Mouse (Mus musculus): ENCODE results near the gene Plekhg2. TPM values are rescaled to one million over a fixed set of nuclear protein-coding genes. Genes with fewer than 3 reads are reported as not detected.

Plekhg2 gene
- total RNA-seq, 2 experiments from 2014 or later, result 7.1 to 7.7 TPM

DNA sequence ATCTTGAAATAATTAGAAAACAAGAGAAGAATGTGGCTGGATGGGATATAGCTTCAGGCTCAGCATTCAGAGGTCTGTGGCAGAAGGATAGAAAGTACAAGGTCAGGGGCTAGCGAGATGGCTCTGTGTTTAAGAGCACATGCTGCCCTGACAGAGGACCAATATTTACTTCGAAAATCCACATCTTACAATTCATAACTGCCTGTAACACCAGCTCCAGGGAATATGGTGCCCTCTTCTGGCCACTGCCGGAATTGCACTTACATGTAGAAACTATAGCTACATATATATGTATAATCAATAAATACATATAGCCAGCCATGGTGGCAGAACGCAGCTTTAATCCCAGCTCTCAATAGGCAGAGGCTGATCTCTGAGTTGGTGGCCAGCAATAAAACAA, 27.8 kb downstream of the Plekhg2 start:
- peak; percentile 77 for TF ChIP-seq CTCF (IDR thresholded peaks at IDR 0.05)
- intact Hi-C loops (cut with DNase I), result no loop called here
- H3K27ac ChIP-seq, result no peak overlapping the region
- DNase-seq (ENCODE audit: extremely low spot score in 1 of 2, low spot score in 2 of 2), result peak in 1 of 2 experiments; percentile 60
- no peak overlapping the region for H3K4me3 ChIP-seq

DNA sequence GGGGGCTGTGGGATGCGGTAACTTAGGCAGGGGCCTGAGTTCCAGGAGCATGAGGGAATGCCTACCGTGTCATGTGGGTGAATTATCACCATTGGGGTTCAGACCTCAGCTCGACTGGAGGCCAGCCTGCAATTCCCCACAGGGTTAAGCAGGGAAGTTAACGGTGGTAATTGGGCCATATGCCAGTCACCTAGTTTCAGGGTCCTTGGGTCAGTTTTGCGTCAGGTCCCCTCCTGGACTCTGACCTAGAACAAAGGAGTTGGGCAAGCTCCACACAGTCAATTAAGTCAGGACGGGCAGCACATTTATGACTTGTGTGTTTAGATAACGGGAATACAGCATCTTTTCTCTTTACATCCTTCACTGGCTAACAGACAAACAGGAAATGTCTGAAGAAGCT, 31.0 kb downstream of the Plekhg2 start:
- no peak overlapping the region for H3K27ac ChIP-seq
- no peak for TF ChIP-seq CTCF (IDR thresholded peaks at IDR 0.05)
- no peak for DNase-seq (ENCODE audit: extremely low spot score in 1 of 2, low spot score in 2 of 2)
- intact Hi-C loops (cut with DNase I), result no loop called here
- H3K4me3 ChIP-seq, result no peak overlapping the region

DNA sequence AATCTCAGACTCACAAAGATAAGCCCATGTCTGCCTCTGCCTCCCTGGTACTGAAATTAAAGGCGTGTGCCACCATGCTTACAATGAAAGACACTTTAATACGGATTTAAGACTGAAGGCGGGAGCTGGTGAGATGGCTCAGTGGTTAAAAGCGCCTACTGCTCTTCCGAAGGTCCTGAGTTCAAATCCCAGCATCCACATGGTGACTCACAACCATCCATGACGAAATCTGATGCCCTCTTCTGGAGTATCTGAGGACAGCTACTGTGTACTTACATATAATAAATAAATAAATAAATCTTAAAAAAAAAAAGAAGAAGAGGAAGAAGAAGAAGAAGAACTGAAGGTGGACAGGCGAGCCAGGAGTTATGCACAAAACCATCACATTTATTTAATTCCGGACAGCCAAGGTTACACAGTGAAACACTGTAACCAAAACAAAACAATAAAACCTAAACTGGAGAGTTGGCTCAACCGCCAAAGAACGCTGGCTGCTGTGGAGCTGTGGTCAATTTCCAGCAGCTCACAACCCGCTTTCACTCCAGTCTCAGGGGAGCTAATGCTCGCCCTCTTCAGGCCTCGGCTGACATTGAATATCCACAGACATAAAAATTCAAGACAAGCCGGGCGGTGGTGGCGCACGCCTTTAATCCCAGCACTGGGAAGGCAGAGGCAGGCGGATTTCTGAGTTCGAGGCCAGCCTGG, 33.0 kb downstream of the Plekhg2 start:
- intact Hi-C loops (cut with DNase I), result loop anchor here (2.0 to 5.0 kb wide), 2 partner anchors 27 to 62 kb away; partner anchors contain the start of genes Eid2b and Timm50
- DNase-seq (ENCODE audit: extremely low spot score in 1 of 2, low spot score in 2 of 2), result peak in 1 of 2 experiments; percentile 29
- Histone ChIP-seq H3K4me3 (peak overlapping the region; percentile 84), H3K27ac (peak overlapping the region; percentile 91)
- peak; percentile 42 for TF ChIP-seq CTCF (IDR thresholded peaks at IDR 0.05)

DNA sequence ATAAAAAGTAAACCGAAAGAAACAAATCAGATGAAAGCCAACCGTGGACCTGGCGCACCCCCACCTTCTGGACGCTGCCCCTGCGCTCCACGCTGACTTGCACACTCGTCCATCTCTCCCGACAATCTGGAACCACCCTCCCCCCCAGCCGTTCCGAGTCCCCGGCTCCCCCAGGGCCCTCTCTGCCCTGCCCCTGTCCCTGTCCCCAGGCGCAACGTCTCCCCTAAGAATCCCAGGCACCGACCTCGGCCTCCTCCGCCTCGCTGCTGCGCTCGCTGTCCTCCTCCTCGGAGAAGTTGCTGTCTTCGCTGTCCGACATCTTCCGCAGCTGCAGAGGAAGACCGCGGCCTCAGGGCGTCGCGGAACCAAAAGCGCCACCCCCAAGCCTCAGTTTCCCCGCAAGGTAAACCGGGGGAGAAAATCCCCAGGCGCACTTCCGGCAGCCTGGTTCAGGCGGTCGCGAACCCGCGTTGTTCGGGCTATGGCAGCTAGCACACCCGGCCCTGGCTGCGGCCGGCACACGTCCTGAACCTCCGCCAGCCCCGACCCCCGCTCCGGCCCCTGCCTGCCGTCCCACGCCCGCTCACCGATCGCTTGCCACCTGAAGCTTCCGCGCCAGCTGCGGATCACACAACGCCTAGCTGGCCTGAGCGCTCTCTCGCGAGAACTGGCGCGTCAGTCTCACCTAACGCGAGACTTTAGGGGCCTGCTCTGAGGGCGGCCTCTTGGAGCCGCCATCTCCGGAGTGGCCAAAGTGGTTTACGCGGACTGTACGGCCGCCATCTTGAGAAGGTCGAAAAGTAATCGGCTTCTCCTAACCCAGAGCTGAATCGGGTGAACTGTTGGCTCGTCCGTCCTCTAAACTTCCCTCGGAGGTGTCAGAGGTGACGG, 34.0 kb downstream of the Plekhg2 start, which contains the start of gene Supt5:
Supt5 (minus strand) TSS at position 639 of the 891 bp plus-strand sequence.
- peak; percentile 95 to 97 for DNase-seq (ENCODE audit: extremely low spot score in 1 of 2, low spot score in 2 of 2)
- intact Hi-C loops (cut with DNase I), result loop anchor here (1.0 to 5.0 kb wide), 3 partner anchors 12 to 61 kb away; partner anchors contain the start of genes Eid2b, Rps16 and Timm50
- Histone ChIP-seq H3K27ac (peak within 1 kb of the TSS; percentile 91), H3K4me3 (peak within 1 kb of the TSS; percentile 84)
- TF ChIP-seq CTCF (IDR thresholded peaks at IDR 0.05), result no peak

DNA sequence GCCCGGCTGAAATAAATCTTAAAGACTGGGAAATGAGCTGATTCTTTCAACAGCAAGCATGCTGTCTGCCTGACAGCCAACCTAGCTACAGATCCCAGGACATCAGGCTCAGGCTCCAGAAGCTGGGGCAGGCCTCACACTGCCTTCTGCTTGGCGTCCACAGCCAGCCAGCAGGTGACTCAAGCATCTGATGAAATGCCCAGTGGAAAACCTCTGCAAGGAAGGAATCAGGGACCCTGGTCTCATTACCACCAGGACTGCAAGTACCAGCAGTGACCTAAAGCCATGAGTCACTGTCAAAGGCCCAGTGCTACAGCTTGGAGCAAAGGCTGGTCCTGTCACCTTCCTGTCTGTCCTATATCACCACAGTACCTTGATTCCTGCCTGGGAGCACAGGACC, 36.9 kb downstream of the Plekhg2 start:
- intact Hi-C loops (cut with DNase I), result loop anchor here (5.0 kb wide), 1 partner anchor 58 kb away; the partner anchor contains the start of gene Eid2b
- no peak for DNase-seq (ENCODE audit: extremely low spot score in 1 of 2, low spot score in 2 of 2)
- Histone ChIP-seq H3K4me3 (no peak overlapping the region), H3K27ac (no peak overlapping the region)
- no peak for TF ChIP-seq CTCF (IDR thresholded peaks at IDR 0.05)

DNA sequence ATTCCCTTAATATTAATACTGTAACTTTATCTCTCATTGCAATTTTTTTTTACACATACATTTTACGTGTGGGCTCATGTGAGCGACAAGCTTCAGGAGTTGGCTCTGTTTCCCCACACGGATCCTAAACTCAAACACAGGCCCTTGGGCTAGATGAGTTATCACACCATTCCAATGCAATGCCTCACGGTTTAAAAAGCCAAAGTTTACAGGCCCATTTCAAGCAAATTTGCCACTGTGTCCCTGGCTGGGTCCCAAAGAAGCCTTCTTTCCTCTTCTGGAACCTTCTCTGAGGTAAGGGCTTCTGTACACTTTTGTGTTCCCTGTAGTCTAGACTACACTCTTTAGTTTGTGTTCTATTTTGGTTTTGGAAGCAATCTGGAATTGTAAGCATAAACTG, 37.9 kb downstream of the Plekhg2 start:
- Histone ChIP-seq H3K4me3 (no peak overlapping the region), H3K27ac (no peak overlapping the region)
- intact Hi-C loops (cut with DNase I), result no loop called here
- TF ChIP-seq CTCF (IDR thresholded peaks at IDR 0.05), result no peak
- no peak for DNase-seq (ENCODE audit: extremely low spot score in 1 of 2, low spot score in 2 of 2)

DNA sequence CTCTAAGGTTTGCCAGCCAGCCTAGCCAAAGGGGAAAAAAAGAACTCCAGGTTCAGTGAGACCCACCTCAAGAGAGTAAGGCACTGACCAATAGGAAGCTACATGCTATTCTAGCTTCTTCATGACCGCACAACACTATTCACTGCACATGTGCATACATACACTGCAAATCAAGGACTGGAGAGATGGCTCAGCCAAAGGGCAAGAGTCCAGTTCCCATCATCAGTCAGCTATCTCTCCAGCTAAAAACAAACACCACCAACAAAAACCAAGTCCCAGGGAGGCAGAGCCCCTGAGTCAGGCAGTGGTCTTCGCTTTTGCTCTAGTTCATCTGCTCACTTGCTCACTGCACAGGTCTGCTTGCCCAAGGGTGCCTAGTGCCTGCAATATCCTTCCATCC, 44.1 kb downstream of the Plekhg2 start:
- H3K4me3 ChIP-seq, result no peak overlapping the region
- H3K27ac ChIP-seq, result no peak overlapping the region
- no peak for DNase-seq (ENCODE audit: extremely low spot score in 1 of 2, low spot score in 2 of 2)
- intact Hi-C loops (cut with DNase I), result no loop called here
- TF ChIP-seq CTCF (IDR thresholded peaks at IDR 0.05), result no peak

DNA sequence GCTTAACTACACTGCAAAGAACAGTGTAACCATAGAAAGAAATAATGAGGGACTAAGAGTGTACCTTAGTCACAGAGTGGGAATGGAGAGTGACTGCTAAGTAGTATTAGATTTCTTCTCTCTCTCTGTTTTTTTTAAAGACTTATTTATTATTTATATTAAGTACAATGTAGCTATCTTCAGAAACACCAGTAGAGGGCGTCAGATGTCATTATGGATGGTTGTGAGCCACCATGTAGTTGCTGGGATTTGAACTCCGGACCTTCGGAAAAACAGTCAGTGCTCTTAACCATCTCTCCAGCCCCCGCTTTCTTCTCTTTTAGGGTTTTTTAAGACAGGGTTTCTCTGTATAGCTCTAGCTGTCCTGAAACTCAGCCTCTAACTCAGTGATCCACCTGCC, 45.9 kb downstream of the Plekhg2 start:
- H3K27ac ChIP-seq, result no peak overlapping the region
- H3K4me3 ChIP-seq, result no peak overlapping the region
- peak; percentile 36 for TF ChIP-seq CTCF (IDR thresholded peaks at IDR 0.05)
- DNase-seq (ENCODE audit: extremely low spot score in 1 of 2, low spot score in 2 of 2), result no peak
- intact Hi-C loops (cut with DNase I), result no loop called here

DNA sequence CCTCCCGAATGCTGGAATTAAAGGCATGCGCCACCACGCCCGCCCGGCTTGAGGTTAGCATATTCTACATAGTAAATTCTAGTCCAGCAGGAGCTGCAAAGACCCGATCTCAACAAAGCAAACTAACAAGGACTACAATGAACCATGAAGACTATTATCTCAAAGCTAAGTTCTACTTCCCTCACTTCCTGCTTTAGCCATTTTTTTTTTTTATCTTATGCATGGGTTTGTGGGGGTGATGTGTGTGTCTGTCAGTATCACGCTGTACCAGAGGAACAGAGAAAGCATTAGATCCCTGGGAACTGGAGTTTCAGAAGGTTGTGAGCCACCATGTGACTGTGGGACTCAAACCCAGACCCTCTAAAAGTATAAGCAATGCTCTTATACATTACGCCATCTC, 47.1 kb downstream of the Plekhg2 start:
- no peak for DNase-seq (ENCODE audit: extremely low spot score in 1 of 2, low spot score in 2 of 2)
- TF ChIP-seq CTCF (IDR thresholded peaks at IDR 0.05), result no peak
- Histone ChIP-seq H3K4me3 (no peak overlapping the region), H3K27ac (no peak overlapping the region)
- intact Hi-C loops (cut with DNase I), result no loop called here

DNA sequence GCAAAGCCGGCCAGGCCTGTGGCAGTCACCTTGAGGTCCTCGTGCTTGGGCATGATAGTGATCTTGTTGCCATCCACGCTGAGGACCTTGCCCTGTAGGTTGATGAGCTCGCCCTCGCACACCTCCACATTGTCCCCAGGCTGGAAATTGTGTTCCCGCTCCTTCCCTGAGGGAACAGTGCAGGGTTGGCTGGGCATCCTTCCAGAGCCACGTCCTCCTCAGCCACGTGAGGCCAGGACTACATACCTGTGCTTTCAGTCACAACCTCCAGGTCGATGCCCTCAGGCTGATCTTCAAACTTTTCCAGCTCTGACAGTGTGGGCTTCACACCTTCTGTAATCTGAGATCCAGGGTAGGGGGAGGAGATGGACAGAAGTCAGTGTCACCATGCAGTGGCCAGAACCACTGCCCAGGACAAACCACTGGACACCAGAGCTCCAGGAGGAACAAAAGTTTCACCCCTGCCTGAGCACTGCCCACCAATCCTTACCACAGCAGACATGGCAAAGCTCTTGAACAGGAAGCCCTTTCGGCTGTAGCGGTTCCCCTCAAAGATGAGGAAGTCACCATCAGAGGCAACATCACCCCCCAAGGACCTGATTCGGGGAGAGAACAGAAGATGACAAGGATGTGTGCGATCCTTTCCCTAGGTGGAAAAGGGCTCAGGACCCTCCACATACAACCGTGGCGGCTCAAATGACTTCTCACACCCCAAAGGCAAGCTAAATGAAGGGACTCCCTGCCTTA, 50.3 kb downstream of the Plekhg2 start:
- no peak for DNase-seq (ENCODE audit: extremely low spot score in 1 of 2, low spot score in 2 of 2)
- Histone ChIP-seq H3K4me3 (no peak overlapping the region), H3K27ac (no peak overlapping the region)
- intact Hi-C loops (cut with DNase I), result no loop called here
- no peak for TF ChIP-seq CTCF (IDR thresholded peaks at IDR 0.05)

DNA sequence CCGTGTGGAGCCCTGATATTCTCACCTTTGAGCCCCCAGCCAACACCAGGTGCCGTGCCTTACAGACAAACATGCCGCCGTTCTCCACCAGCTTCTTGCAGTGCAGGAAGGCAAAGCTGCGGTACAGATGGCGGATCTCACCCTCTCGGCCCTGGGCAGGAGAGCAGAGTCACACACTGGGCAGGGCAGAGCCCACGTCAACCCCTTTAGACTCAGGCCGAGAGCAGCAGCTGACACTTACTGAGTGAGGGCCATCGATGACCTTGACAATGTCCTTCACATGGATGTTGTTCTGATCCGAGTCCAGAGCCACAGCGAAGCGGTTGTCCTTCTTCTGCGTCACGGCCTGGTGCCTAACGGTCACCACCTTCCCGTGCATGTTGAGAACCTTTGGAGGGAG, 53.7 kb downstream of the Plekhg2 start:
- Histone ChIP-seq H3K27ac (no peak overlapping the region), H3K4me3 (no peak overlapping the region)
- TF ChIP-seq CTCF (IDR thresholded peaks at IDR 0.05), result no peak
- intact Hi-C loops (cut with DNase I), result no loop called here
- DNase-seq (ENCODE audit: extremely low spot score in 1 of 2, low spot score in 2 of 2), result no peak
